Mouse (Mus musculus): ENCODE data around the gene Lrp11.

- TF ChIP-seq GATA1 (IDR thresholded peaks at IDR 0.05; ENCODE audit: low read length) (peak; percentile 89), TAL1 (IDR thresholded peaks at IDR 0.05; ENCODE audit: low read length) (no peak)
Measured at GRCm38 (mm10) chr10:7662471-7663141, 73.0 kb downstream of the Lrp11 start.
